Mouse (Mus musculus) intestine, postnatal 0 days (tissue): ENCODE results near the gene Slc25a19. TPM values are rescaled to one million over a fixed set of nuclear protein-coding genes. Genes with fewer than 3 reads are reported as not detected.

Source experiments
- ATAC-seq: fragments of 200-750 bp; cut with Nextera tagmentation; 2 replicates; pipeline ENCODE4 v1.8.0; 2017; ENCODE audit warnings: mild to moderate bottlenecking, moderate TSS enrichment, moderate library complexity
- H3K27ac ChIP-seq: fragments of 300-500 bp; sonication (generic); 2 replicates; pipeline ENCODE4 v1.5.1; 2014; ENCODE audit warnings: mild to moderate bottlenecking, low read depth, low read length, moderate library complexity
- H3K27me3 ChIP-seq: fragments of 300-500 bp; sonication (generic); replicated peaks from 2 replicates; pipeline ENCODE4 v1.6.1; 2014; ENCODE audit warnings: low read length, mixed read lengths; ENCODE audit not compliant: control insufficient read depth, insufficient read depth
- H3K36me3 ChIP-seq: fragments of 300-500 bp; sonication (generic); 2 replicates; pipeline ENCODE4 v1.6.1; 2014; ENCODE audit warnings: mild to moderate bottlenecking, moderate library complexity; ENCODE audit not compliant: control insufficient read depth, insufficient read depth
- H3K4me1 ChIP-seq: fragments of 300-500 bp; sonication (generic); replicated peaks from 2 replicates; pipeline ENCODE4 v1.6.1; 2014; ENCODE audit warnings: antibody characterized with exemption, low read length, mixed read lengths; ENCODE audit not compliant: control insufficient read depth, insufficient read depth
- H3K4me2 ChIP-seq: fragments of 300-500 bp; sonication (generic); replicated peaks from 2 replicates; pipeline ENCODE4 v1.6.1; 2014; ENCODE audit warnings: low read depth, mild to moderate bottlenecking, moderate library complexity
- H3K4me3 ChIP-seq: fragments of 300-500 bp; sonication (generic); 2 replicates; pipeline ENCODE4 v1.5.1; 2014; ENCODE audit warnings: low read depth, low read length
- H3K9ac ChIP-seq: fragments of 300-500 bp; sonication (generic); 2 replicates; pipeline ENCODE4 v1.6.1; 2014; ENCODE audit warnings: mild to moderate bottlenecking, low read depth, low read length
- H3K9me3 ChIP-seq: fragments of 300-500 bp; sonication (generic); 2 replicates; pipeline ENCODE4 v1.6.1; 2016; ENCODE audit warnings: mixed run types; ENCODE audit not compliant: control insufficient read depth
- CTCF ChIP-seq: sonication (generic); IDR thresholded peaks from 2 replicates; pipeline ENCODE4 v1.5.1; 2016; ENCODE audit warnings: low read depth, mild to moderate bottlenecking, control low read depth, antibody characterized with exemption, moderate library complexity
- WGBS: fragments of 180-500 bp; shearing (Covaris S2); extraction: QIAGEN DNeasy Blood & Tissue Kit; methylation state at CpG from one replicate; pipeline ENCODE4 v1.1.7; 2014; 5-methylcytosine and 5-hydroxymethylcytosine counted together
- polyA plus RNA-seq: library from polyadenylated mRNA; unstranded; fragments of >200 nt; fragmentation: Nextera tagmentation; extraction: Ambion mirVana; gene quantifications from 2 replicates; pipeline ENCODE4 v1.2.1, GENCODE M21; 2015

Gene Slc25a19
- polyA plus RNA-seq, 1 experiment from 2014 or later, result 19.1 TPM

- WGBS, result 82% methylated on average over 6 of the region's 6 CpGs
- H3K4me2 ChIP-seq, result no peak overlapping the region
- ATAC-seq, result no peak
- no peak overlapping the region for H3K4me3 ChIP-seq
- no peaks in the 10 kb centered on the region for H3K27me3 ChIP-seq
- H3K9me3 ChIP-seq, result no peaks in the 10 kb centered on the region
- H3K4me1 ChIP-seq, result no peaks in the 10 kb centered on the region
- H3K9ac ChIP-seq, result no peak overlapping the region
- H3K36me3 ChIP-seq, result peaks cover 35% of the 10 kb centered on the region; the same call in 1 of the 2 replicates
- TF ChIP-seq CTCF, result no peak
- no peak overlapping the region for H3K27ac ChIP-seq
Measured at GRCm38 (mm10) chr11:115616893-115617292, 11.2 kb downstream of the Slc25a19 start.

- Histone ChIP-seq H3K9ac (no peak overlapping the region), H3K27ac (no peak overlapping the region), H3K4me3 (no peak overlapping the region), H3K27me3 (no peaks in the 10 kb centered on the region), H3K36me3 (peaks cover 32% of the 10 kb centered on the region; the same call in 1 of the 2 replicates), H3K4me1 (no peaks in the 10 kb centered on the region), H3K9me3 (no peaks in the 10 kb centered on the region), H3K4me2 (no peak overlapping the region)
- no peak for ATAC-seq
- no peak for TF ChIP-seq CTCF
- 90% methylated on average over 7 of the region's 7 CpGs for WGBS
Measured at GRCm38 (mm10) chr11:115616371-115616770, 11.7 kb downstream of the Slc25a19 start.

GRCm38 (mm10) chr11:115615875-115616274 lies 12.2 kb downstream of the Slc25a19 start:
- Histone ChIP-seq H3K4me3 (no peak overlapping the region), H3K4me1 (no peaks in the 10 kb centered on the region), H3K27ac (no peak overlapping the region), H3K9ac (no peak overlapping the region), H3K4me2 (no peak overlapping the region), H3K36me3 (peaks cover 27% of the 10 kb centered on the region; the same call in 1 of the 2 replicates), H3K9me3 (no peaks in the 10 kb centered on the region), H3K27me3 (no peaks in the 10 kb centered on the region)
- no peak for ATAC-seq
- TF ChIP-seq CTCF, result no peak
- WGBS, result 90% methylated on average over 6 of the region's 6 CpGs

GRCm38 (mm10) chr11:115615108-115615825 lies 12.8 kb downstream of the Slc25a19 start:
- peaks cover 21% of the 10 kb centered on the region; the same call in 1 of the 2 replicates for H3K36me3 ChIP-seq
- 73% methylated on average over 15 of the region's 15 CpGs for WGBS
- TF ChIP-seq CTCF, result no peak
- H3K9ac ChIP-seq, result no peak overlapping the region
- no peak overlapping the region for H3K4me2 ChIP-seq
- H3K27me3 ChIP-seq, result no peaks in the 10 kb centered on the region
- no peak overlapping the region for H3K27ac ChIP-seq
- ATAC-seq, result no peak
- no peak overlapping the region for H3K4me3 ChIP-seq
- H3K9me3 ChIP-seq, result no peaks in the 10 kb centered on the region
- H3K4me1 ChIP-seq, result no peaks in the 10 kb centered on the region

- Histone ChIP-seq H3K27ac (no peak overlapping the region), H3K9me3 (no peaks in the 10 kb centered on the region), H3K4me3 (no peak overlapping the region), H3K27me3 (no peaks in the 10 kb centered on the region), H3K4me1 (no peaks in the 10 kb centered on the region), H3K4me2 (no peak overlapping the region), H3K9ac (no peak overlapping the region), H3K36me3 (peaks cover 18% of the 10 kb centered on the region; the same call in 1 of the 2 replicates)
- WGBS, result 81% methylated on average over 10 of the region's 10 CpGs
- TF ChIP-seq CTCF, result no peak
- ATAC-seq, result no peak
Measured at GRCm38 (mm10) chr11:115614346-115615107, 13.6 kb downstream of the Slc25a19 start.

- H3K27me3 ChIP-seq, result no peaks in the 10 kb centered on the region
- H3K36me3 ChIP-seq, result peaks cover 29% of the 10 kb centered on the region
- H3K9ac ChIP-seq, result peak overlapping the region; percentile 76
- H3K4me3 ChIP-seq, result peak overlapping the region; percentile 58
- TF ChIP-seq CTCF, result no peak
- ATAC-seq, result peak; percentile 10; the same call in 1 of the 2 replicates
- under 1% methylated on average over 16 of the region's 16 CpGs for WGBS
- H3K9me3 ChIP-seq, result no peaks in the 10 kb centered on the region
- H3K4me1 ChIP-seq, result no peaks in the 10 kb centered on the region
- H3K4me2 ChIP-seq, result peak overlapping the region; percentile 83
- peak overlapping the region; percentile 98 for H3K27ac ChIP-seq
Measured at GRCm38 (mm10) chr11:115613138-115613945, 14.8 kb downstream of the Slc25a19 start.
